ENCODE assay signal across 9 mouse cellular contexts in the genomic region with DNA sequence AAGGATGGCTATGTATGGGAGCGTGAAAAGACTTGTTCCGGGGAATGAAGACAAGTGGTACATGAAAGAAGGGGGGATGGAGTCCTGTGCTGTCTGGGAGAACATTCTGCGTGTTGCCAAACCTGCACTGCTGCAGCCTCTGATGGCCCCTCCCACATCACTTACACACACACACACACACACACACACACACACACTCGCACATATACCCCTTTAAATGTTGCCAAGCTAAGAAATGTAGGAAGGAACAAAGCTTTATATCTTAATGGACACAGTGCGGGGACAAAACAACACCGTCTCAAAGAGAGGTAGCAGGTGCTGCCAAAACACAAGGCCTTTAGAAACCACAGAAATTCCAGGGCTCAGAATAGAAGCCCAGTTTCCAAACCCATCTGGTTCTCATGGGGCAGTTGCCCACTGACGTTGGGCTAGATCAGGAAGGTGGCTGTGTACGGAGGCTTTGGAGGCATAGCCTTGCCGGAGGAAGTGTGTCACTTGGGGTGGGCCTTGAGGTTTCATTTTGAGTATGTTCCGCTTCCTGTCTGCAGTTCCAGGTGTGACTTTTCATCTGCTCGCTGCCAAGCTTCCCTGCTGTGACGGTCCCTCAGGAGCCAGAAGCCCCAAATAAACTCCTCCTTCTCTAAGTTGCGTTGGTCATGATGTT. TPM values are rescaled to one million over a fixed set of nuclear protein-coding genes. Genes with fewer than 3 reads are reported as not detected.
DNase-seq lines count a peak whose midpoint lies in the region; ATAC-seq and TF ChIP-seq lines count a peak whose summit lies in the region.
"Had no signal": no experiment of that assay in that cellular context is flagged by ENCODE, and none has a peak within 500 bp of the region (broad histone marks: within the 10 kb centered on the region; RNA-seq: fewer than 3 reads in every experiment).

No protein-coding gene starts in this region.

- H3K9me3 ChIP-seq in forebrain, embryonic 12.5 days = no peaks in the 10 kb centered on the region
- no peaks in the 10 kb centered on the region for H3K9me3 ChIP-seq in forebrain, embryonic 10.5 days
- no peaks in the 10 kb centered on the region for H3K9me3 ChIP-seq in lung, postnatal 0 days (ENCODE audit: low read length)
- H3K9me3 ChIP-seq in midbrain, postnatal 0 days (ENCODE audit: low read length) = no peaks in the 10 kb centered on the region

- TF ChIP-seq EP300 in lung, postnatal 0 days (IDR thresholded peaks at IDR 0.05) = no peak

- H3K36me3 ChIP-seq in forebrain, embryonic 12.5 days (replicated peaks) = no peaks in the 10 kb centered on the region
- H3K36me3 ChIP-seq in forebrain, embryonic 10.5 days (replicated peaks) = no peaks in the 10 kb centered on the region
- no peaks in the 10 kb centered on the region for H3K36me3 ChIP-seq in lung, postnatal 0 days (ENCODE audit: insufficient read depth, low read length)
- peaks cover 8% of the 10 kb centered on the region; the same call in 1 of the 2 replicates for H3K36me3 ChIP-seq in midbrain, postnatal 0 days (ENCODE audit: insufficient read depth, low read length)

- H3K4me3 ChIP-seq in forebrain, embryonic 12.5 days (replicated peaks) = no peak overlapping the region
- no peak overlapping the region for H3K4me3 ChIP-seq in forebrain, embryonic 10.5 days
- H3K4me3 ChIP-seq in lung, postnatal 0 days (ENCODE audit: low read depth, low read length) = no peak overlapping the region
- H3K4me3 ChIP-seq in midbrain, postnatal 0 days (ENCODE audit: low read depth, low read length) = no peak overlapping the region

- no peaks in the 10 kb centered on the region for H3K27me3 ChIP-seq in forebrain, embryonic 12.5 days
- no peaks in the 10 kb centered on the region for H3K27me3 ChIP-seq in forebrain, embryonic 10.5 days (ENCODE audit: poor library complexity, severe bottlenecking)
- H3K27me3 ChIP-seq in lung, postnatal 0 days (replicated peaks; ENCODE audit: insufficient read depth, low read length) = no peaks in the 10 kb centered on the region
- no peaks in the 10 kb centered on the region for H3K27me3 ChIP-seq in midbrain, postnatal 0 days (ENCODE audit: insufficient read depth, low read length)

- no peak for DNase-seq in forebrain, embryonic 10.5 days (ENCODE audit: extremely low spot score, low spot score)
- DNase-seq in lung, postnatal 0 days (ENCODE audit: low spot score) = peak; percentile 33
- DNase-seq in lung, postnatal 14 days = no peak
- DNase-seq in midbrain, postnatal 0 days (ENCODE audit: low spot score) = no peak
- DNase-seq in thymus, postnatal 25 days = peak; percentile 71
- no peak for DNase-seq in adipocyte (ENCODE audit: low spot score)
- no peak for DNase-seq in ovary, adult 18-20 months (ENCODE audit: low spot score)

- peaks cover 31% of the 10 kb centered on the region for H3K4me1 ChIP-seq in forebrain, embryonic 12.5 days
- no peaks in the 10 kb centered on the region for H3K4me1 ChIP-seq in forebrain, embryonic 10.5 days
- H3K4me1 ChIP-seq in lung, postnatal 0 days (ENCODE audit: insufficient read depth, low read depth, low read length) = peaks cover 17% of the 10 kb centered on the region; the same call in 1 of the 2 replicates
- H3K4me1 ChIP-seq in midbrain, postnatal 0 days (ENCODE audit: insufficient read depth, low read length) = peaks cover 7% of the 10 kb centered on the region; the same call in 1 of the 2 replicates

- no peak for TF ChIP-seq CTCF in lung, postnatal 0 days (IDR thresholded peaks at IDR 0.05)
- no peak for TF ChIP-seq CTCF in midbrain, postnatal 0 days (IDR thresholded peaks at IDR 0.05)

- ATAC-seq in forebrain, embryonic 12.5 days (ENCODE audit: low FRiP score) = no peak
- ATAC-seq in lung, postnatal 0 days = no peak
- ATAC-seq in midbrain, postnatal 0 days (ENCODE audit: low FRiP score) = peak; percentile 24; the same call in 1 of the 2 replicates

- 78% methylated on average over 13 of the region's 13 CpGs for WGBS in forebrain, embryonic 12.5 days
- 87% methylated on average over 13 of the region's 13 CpGs for WGBS in forebrain, embryonic 10.5 days
- WGBS in lung, postnatal 0 days = 54% methylated on average over 13 of the region's 13 CpGs
- WGBS in midbrain, postnatal 0 days = 68% methylated on average over 13 of the region's 13 CpGs

- no peak overlapping the region for H3K4me2 ChIP-seq in forebrain, embryonic 12.5 days
- H3K4me2 ChIP-seq in lung, postnatal 0 days (replicated peaks; ENCODE audit: low read depth, low read length) = no peak overlapping the region
- no peak overlapping the region for H3K4me2 ChIP-seq in midbrain, postnatal 0 days (ENCODE audit: low read depth, low read length, poor library complexity, severe bottlenecking)

- peak overlapping the region; percentile 69 for H3K27ac ChIP-seq in forebrain, embryonic 12.5 days
- no peak overlapping the region for H3K27ac ChIP-seq in forebrain, embryonic 10.5 days
- H3K27ac ChIP-seq in lung, postnatal 0 days (ENCODE audit: low read length) = no peak overlapping the region
- peak overlapping the region; percentile 52 for H3K27ac ChIP-seq in midbrain, postnatal 0 days (ENCODE audit: low read depth, low read length)

- H3K9ac ChIP-seq in forebrain, embryonic 12.5 days = no peak overlapping the region
- no peak overlapping the region for H3K9ac ChIP-seq in lung, postnatal 0 days (replicated peaks; ENCODE audit: low read depth)
- H3K9ac ChIP-seq in midbrain, postnatal 0 days (replicated peaks; ENCODE audit: low read length, poor library complexity, severe bottlenecking) = no peak overlapping the region

RNA-seq across cellular contexts. Expression of gene Rimkla, which starts 28.5 kb away (rescaled TPM):
- polyA plus RNA-seq in forebrain, embryonic 12.5 days (2016; fragmentation: Nextera tagmentation; extraction: Ambion mirVana) = 8.5 and 11.2 TPM in 2 replicates
- polyA plus RNA-seq in forebrain, embryonic 10.5 days (2016; fragmentation: Nextera tagmentation; extraction: Ambion mirVana) = 3.1 and 3.2 TPM in 2 replicates
- 0.30 and 0.31 TPM in 2 replicates for polyA plus RNA-seq in lung, postnatal 0 days (2015; fragmentation: Nextera tagmentation; extraction: Ambion mirVana)
- total RNA-seq in midbrain, postnatal 0 days (2014; rRNA removed) = 37.1 and 45.3 TPM in 2 replicates
- 25.3 and 25.8 TPM in 2 replicates for polyA plus RNA-seq in midbrain, postnatal 0 days (2015; fragmentation: Nextera tagmentation; extraction: Ambion mirVana)

RNA-seq across cellular contexts. Expression of gene Zmynd12, which starts 41.3 kb away (rescaled TPM):
- 0.31 TPM in 1 of 2 replicates, not detected in the other for polyA plus RNA-seq in forebrain, embryonic 12.5 days (2016; fragmentation: Nextera tagmentation; extraction: Ambion mirVana)
- 0.25 and 0.31 TPM in 2 replicates for polyA plus RNA-seq in forebrain, embryonic 10.5 days (2016; fragmentation: Nextera tagmentation; extraction: Ambion mirVana)
- polyA plus RNA-seq in lung, postnatal 0 days (2015; fragmentation: Nextera tagmentation; extraction: Ambion mirVana) = 2.9 and 3.3 TPM in 2 replicates
- total RNA-seq in midbrain, postnatal 0 days (2014; rRNA removed) = 0.16 TPM in 1 of 2 replicates, not detected in the other
- polyA plus RNA-seq in midbrain, postnatal 0 days (2015; fragmentation: Nextera tagmentation; extraction: Ambion mirVana) = 0.44 and 0.64 TPM in 2 replicates
- total RNA-seq: layer of hippocampus, postnatal 10 days had no signal

RNA-seq across cellular contexts. Expression of gene Ppcs, which starts 41.7 kb away (rescaled TPM):
- 19.5 and 21.0 TPM in 2 replicates for polyA plus RNA-seq in forebrain, embryonic 12.5 days (2016; fragmentation: Nextera tagmentation; extraction: Ambion mirVana)
- polyA plus RNA-seq in forebrain, embryonic 10.5 days (2016; fragmentation: Nextera tagmentation; extraction: Ambion mirVana) = 30.2 and 31.4 TPM in 2 replicates
- polyA plus RNA-seq in lung, postnatal 0 days (2015; fragmentation: Nextera tagmentation; extraction: Ambion mirVana) = 28.4 and 30.5 TPM in 2 replicates
- 14.7 and 19.2 TPM in 2 replicates for total RNA-seq in midbrain, postnatal 0 days (2014; rRNA removed)
- 23.4 and 26.4 TPM in 2 replicates for polyA plus RNA-seq in midbrain, postnatal 0 days (2015; fragmentation: Nextera tagmentation; extraction: Ambion mirVana)

RNA-seq across cellular contexts. Expression of gene Ccdc30, which starts 48.6 kb away (rescaled TPM):
- 11.8 and 13.4 TPM in 2 replicates for polyA plus RNA-seq in forebrain, embryonic 12.5 days (2016; fragmentation: Nextera tagmentation; extraction: Ambion mirVana)
- 7.0 and 8.1 TPM in 2 replicates for polyA plus RNA-seq in forebrain, embryonic 10.5 days (2016; fragmentation: Nextera tagmentation; extraction: Ambion mirVana)
- 7.3 and 7.8 TPM in 2 replicates for polyA plus RNA-seq in lung, postnatal 0 days (2015; fragmentation: Nextera tagmentation; extraction: Ambion mirVana)
- 9.6 and 11.9 TPM in 2 replicates for total RNA-seq in midbrain, postnatal 0 days (2014; rRNA removed)
- polyA plus RNA-seq in midbrain, postnatal 0 days (2015; fragmentation: Nextera tagmentation; extraction: Ambion mirVana) = 24.1 and 24.2 TPM in 2 replicates

Comparison
In these comparisons a context has a peak if more than half of its experiments do, and no peak if none do; other contexts are left out.
1. H3K27ac ChIP-seq: peak in forebrain, embryonic 12.5 days (single experiment) and midbrain, postnatal 0 days (single experiment); none in forebrain, embryonic 10.5 days (single experiment) and lung, postnatal 0 days (single experiment).
2. DNase-seq: peak in lung, postnatal 0 days (single experiment) and thymus, postnatal 25 days (single experiment); none in forebrain, embryonic 10.5 days (single experiment), lung, postnatal 14 days (single experiment), midbrain, postnatal 0 days (single experiment), adipocyte (single experiment) and ovary, adult 18-20 months (single experiment).